Mouse (Mus musculus) c-Kit-negative CD71-positive TER-119-positive erythroid progenitor cells, embryonic 14.5 days (primary cell): ENCODE measurements around the gene Ddx43.

ENCODE experiments used
- DNase-seq: peaks from one replicate; pipeline ENCODE4 v3.0.0-alpha.2; 2013; ENCODE audit warnings: low read depth, low spot score

Gene Ddx43

GRCm38 (mm10) chr9:78442579-78443392, 47.2 kb downstream of the Ddx43 start, which contains the start of gene Cgas:
Cgas (minus strand) TSS chr9:78443237.
- no peak for DNase-seq

DNA sequence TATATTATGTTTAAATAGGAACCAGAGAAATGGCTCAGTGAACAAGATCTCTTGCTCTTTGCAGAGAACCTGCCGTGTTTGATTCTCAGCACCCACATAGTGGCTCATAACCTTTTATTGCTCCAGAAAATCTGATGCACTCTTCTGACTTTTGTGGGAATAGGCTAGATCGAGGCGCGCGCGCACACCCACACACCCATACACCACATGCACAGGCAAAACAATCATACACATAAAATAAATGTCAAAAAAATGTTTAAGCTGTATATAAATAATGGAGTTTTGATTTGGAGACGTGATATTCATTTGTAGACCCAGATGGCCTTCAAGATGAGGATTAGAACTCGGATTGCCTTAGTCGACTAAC, 52.0 kb downstream of the Ddx43 start:
- DNase-seq = no peak

DNA sequence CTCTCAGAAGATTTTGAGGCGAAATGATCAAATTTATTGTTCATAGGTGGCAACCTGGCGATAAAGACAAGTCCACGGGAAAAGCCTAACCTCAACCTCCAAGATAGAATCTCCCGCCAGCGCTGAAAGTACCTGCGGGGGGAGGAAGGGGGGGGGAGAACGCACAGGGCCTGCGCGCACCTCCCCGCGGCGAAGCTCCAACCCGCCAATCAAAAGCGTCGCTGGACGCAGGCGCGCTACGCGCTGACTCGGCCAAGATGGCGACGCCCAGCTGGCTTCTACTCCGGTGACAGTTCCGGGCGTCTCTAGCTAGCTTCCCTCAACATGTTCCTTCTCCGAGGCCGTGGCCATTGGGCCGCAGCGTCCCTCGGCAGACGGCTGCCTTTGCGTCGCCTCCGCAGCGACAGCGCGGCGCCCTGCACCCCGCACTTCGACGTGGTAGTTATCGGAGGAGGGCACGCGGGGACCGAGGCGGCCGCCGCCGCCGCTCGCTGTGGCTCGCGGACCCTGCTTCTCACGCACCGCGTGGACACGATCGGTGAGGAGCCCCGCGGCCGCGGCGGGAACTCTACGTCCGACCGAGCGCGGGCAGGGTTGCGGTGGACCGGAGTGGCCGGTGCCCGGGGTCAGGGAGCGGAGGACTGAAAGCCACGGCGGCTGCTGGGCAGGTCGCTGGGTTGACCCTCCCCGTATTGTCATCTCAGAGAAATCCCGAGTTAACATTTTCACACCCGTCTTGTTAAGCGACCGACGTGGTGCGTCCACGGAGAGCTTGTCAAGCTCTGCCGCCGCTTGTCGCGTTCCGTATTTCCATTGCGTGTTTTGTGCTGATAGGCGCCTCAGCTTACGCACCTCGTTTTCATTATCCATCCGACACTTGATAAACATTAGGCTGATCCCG, 52.6 kb downstream of the Ddx43 start, which contains the start of the genes Mto1 and Gm17324:
Gene Mto1, plus strand, starts transcription at position 236 of the 901 bp plus-strand sequence.
Gene Gm17324, minus strand, starts transcription at position 814 of the 901 bp plus-strand sequence.
- DNase-seq = peak; percentile 91

GRCm38 (mm10) chr9:78450404-78450803, 54.8 kb downstream of the Ddx43 start:
- DNase-seq = no peak

DNA sequence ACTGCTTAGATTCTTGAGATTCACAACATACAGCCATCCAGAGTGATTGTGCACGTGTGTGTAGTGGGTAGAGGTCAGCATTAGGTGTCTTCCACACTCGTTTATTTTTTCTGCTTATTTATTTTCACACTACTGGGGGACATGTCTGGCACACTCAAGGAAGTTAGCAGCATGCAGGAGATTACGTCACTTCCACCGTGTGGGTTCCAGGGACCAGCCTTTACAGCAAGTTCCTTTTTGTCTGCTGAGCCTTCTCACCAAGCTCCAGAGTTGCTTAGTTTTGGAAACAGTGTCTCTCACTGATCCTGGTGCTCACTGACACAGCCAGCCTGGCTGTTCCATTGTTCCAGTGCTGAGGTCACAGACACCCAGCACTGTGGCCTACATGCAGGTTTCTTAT, 55.8 kb downstream of the Ddx43 start:
- DNase-seq = no peak

GRCm38 (mm10) chr9:78457026-78457425, 61.4 kb downstream of the Ddx43 start:
- DNase-seq = no peak

- no peak for DNase-seq
These were observed 67.8 kb downstream of the Ddx43 start for GRCm38 (mm10) chr9:78463337-78463736.

- no peak for DNase-seq
These were observed 70.1 kb downstream of the Ddx43 start for GRCm38 (mm10) chr9:78465725-78466124.
